Comparison of ENCODE assay signal across 7 mouse cellular contexts in genomic region chr17:3029750-3030149, GRCm38 (mm10).
DNase-seq lines count a peak whose midpoint lies in the region; ATAC-seq lines count a peak whose summit lies in the region.
"Not testable (repeated sequence)": the region's sequence is repeated elsewhere in the genome, so short reads cannot be mapped to it uniquely, and the experiment has no call there.

No protein-coding gene starts in this region.

- H3K27ac ChIP-seq in embryonic facial prominence, embryonic 11.5 days (replicated peaks; ENCODE audit: low read depth, low read length); forebrain, embryonic 16.5 days (ENCODE audit: low read length); hindbrain, embryonic 11.5 days (ENCODE audit: low read depth, low read length); kidney, embryonic 14.5 days (ENCODE audit: low read depth, low read length); liver, embryonic 11.5 days (ENCODE audit: low read depth, low read length); neural tube, embryonic 11.5 days (ENCODE audit: low read depth, low read length): not testable (repeated sequence)

- H3K36me3 ChIP-seq in embryonic facial prominence, embryonic 11.5 days (replicated peaks; ENCODE audit: control insufficient read depth, insufficient read depth, low read depth, low read length); forebrain, embryonic 16.5 days (ENCODE audit: control insufficient read depth, insufficient read depth); hindbrain, embryonic 11.5 days (ENCODE audit: control insufficient read depth, insufficient read depth, low read length); kidney, embryonic 14.5 days (ENCODE audit: control insufficient read depth, insufficient read depth, low read length); liver, embryonic 11.5 days (ENCODE audit: control insufficient read depth, insufficient read depth, low read length); neural tube, embryonic 11.5 days (ENCODE audit: control insufficient read depth, insufficient read depth, low read length): not testable (repeated sequence)

- DNase-seq in embryonic facial prominence, embryonic 11.5 days (ENCODE audit: low spot score); hindbrain, embryonic 11.5 days (ENCODE audit: low spot score); neural tube, embryonic 11.5 days (ENCODE audit: low spot score): not testable (repeated sequence)
- peak; percentile 19 for DNase-seq in liver, embryonic 11.5 days (ENCODE audit: low spot score)

- not testable (repeated sequence) for H3K4me3 ChIP-seq in embryonic facial prominence, embryonic 11.5 days (ENCODE audit: low read depth, low read length); forebrain, embryonic 16.5 days (replicated peaks; ENCODE audit: low read length); hindbrain, embryonic 11.5 days (ENCODE audit: low read depth, low read length); kidney, embryonic 14.5 days (ENCODE audit: low read length); liver, embryonic 11.5 days (ENCODE audit: low read depth, low read length); neural tube, embryonic 11.5 days (ENCODE audit: low read depth, low read length)

- H3K4me2 ChIP-seq in embryonic facial prominence, embryonic 11.5 days (ENCODE audit: low read depth, low read length); forebrain, embryonic 16.5 days (ENCODE audit: low read length); hindbrain, embryonic 11.5 days (replicated peaks; ENCODE audit: low read depth, low read length); kidney, embryonic 14.5 days (replicated peaks; ENCODE audit: low read depth, low read length); liver, embryonic 11.5 days; neural tube, embryonic 11.5 days (ENCODE audit: low read depth): not testable (repeated sequence)

- WGBS in embryonic facial prominence, embryonic 11.5 days, result 68% methylated on average over 2 of the region's 2 CpGs
- 70% methylated on average over 2 of the region's 2 CpGs for WGBS in forebrain, embryonic 16.5 days
- 77% methylated on average over 2 of the region's 2 CpGs for WGBS in hindbrain, embryonic 11.5 days
- 61% methylated on average over 2 of the region's 2 CpGs for WGBS in kidney, embryonic 14.5 days
- 52% methylated on average over 2 of the region's 2 CpGs for WGBS in liver, embryonic 11.5 days
- 70% methylated on average over 2 of the region's 2 CpGs for WGBS in neural tube, embryonic 11.5 days

- not testable (repeated sequence) for H3K27me3 ChIP-seq in embryonic facial prominence, embryonic 11.5 days (ENCODE audit: control insufficient read depth, insufficient read depth, low read length); forebrain, embryonic 16.5 days (replicated peaks; ENCODE audit: control insufficient read depth, insufficient read depth, low read length); hindbrain, embryonic 11.5 days (ENCODE audit: control insufficient read depth, insufficient read depth, low read length); kidney, embryonic 14.5 days (ENCODE audit: control insufficient read depth, insufficient read depth, low read length); liver, embryonic 11.5 days (replicated peaks; ENCODE audit: control insufficient read depth, insufficient read depth, low read length); neural tube, embryonic 11.5 days (ENCODE audit: control insufficient read depth, insufficient read depth, low read length)

- H3K9me3 ChIP-seq in embryonic facial prominence, embryonic 11.5 days (replicated peaks; ENCODE audit: control insufficient read depth, low read length); forebrain, embryonic 16.5 days (ENCODE audit: control insufficient read depth, low read length): not testable (repeated sequence)
- H3K9me3 ChIP-seq in hindbrain, embryonic 11.5 days (ENCODE audit: control insufficient read depth, low read length), result peaks cover 33% of the 10 kb centered on the region
- peaks cover 13% of the 10 kb centered on the region; the same call in 1 of the 2 replicates for H3K9me3 ChIP-seq in kidney, embryonic 14.5 days (ENCODE audit: control insufficient read depth, low read length)
- peaks cover 52% of the 10 kb centered on the region for H3K9me3 ChIP-seq in liver, embryonic 11.5 days (ENCODE audit: control insufficient read depth, low read length)
- peaks cover 41% of the 10 kb centered on the region for H3K9me3 ChIP-seq in neural tube, embryonic 11.5 days (ENCODE audit: control insufficient read depth, low read length)

- H3K9ac ChIP-seq in embryonic facial prominence, embryonic 11.5 days (replicated peaks; ENCODE audit: low read length); forebrain, embryonic 16.5 days (replicated peaks; ENCODE audit: low read depth, low read length); hindbrain, embryonic 11.5 days (ENCODE audit: low read depth, low read length); kidney, embryonic 14.5 days (ENCODE audit: low read depth, low read length); liver, embryonic 11.5 days (ENCODE audit: low read depth, low read length); neural tube, embryonic 11.5 days (ENCODE audit: low read length): not testable (repeated sequence)

- H3K4me1 ChIP-seq in embryonic facial prominence, embryonic 11.5 days (ENCODE audit: control insufficient read depth, insufficient read depth, low read length); forebrain, embryonic 16.5 days (replicated peaks; ENCODE audit: control insufficient read depth, insufficient read depth, low read length); hindbrain, embryonic 11.5 days (replicated peaks; ENCODE audit: control insufficient read depth, insufficient read depth, low read length); kidney, embryonic 14.5 days (ENCODE audit: control insufficient read depth, insufficient read depth, low read length); liver, embryonic 11.5 days (replicated peaks; ENCODE audit: control insufficient read depth, insufficient read depth, low read length); neural tube, embryonic 11.5 days (ENCODE audit: control insufficient read depth, insufficient read depth, low read length): not testable (repeated sequence)

- ATAC-seq in embryonic facial prominence, embryonic 11.5 days (replicated peaks; ENCODE audit: insufficient number of reproducible peaks, low FRiP score, low TSS enrichment, low read depth), result peak; percentile 79
- ATAC-seq in forebrain, embryonic 16.5 days, result peak; percentile 47; the same call in 1 of the 2 replicates
- ATAC-seq in hindbrain, embryonic 11.5 days (ENCODE audit: low FRiP score), result peak; percentile 80
- ATAC-seq in kidney, embryonic 14.5 days (ENCODE audit: low FRiP score, low TSS enrichment), result peak; percentile 65
- ATAC-seq in liver, embryonic 11.5 days (replicated peaks; ENCODE audit: low FRiP score), result peak; percentile 65
- peak; percentile 30 for ATAC-seq in megakaryocyte, adult 5-6 weeks (ENCODE audit: poor library complexity, severe bottlenecking)
- peak; percentile 78 for ATAC-seq in neural tube, embryonic 11.5 days (ENCODE audit: insufficient read depth, low FRiP score, low TSS enrichment)

Comparison
In these comparisons a context has a peak if more than half of its experiments do, and no peak if none do; other contexts are left out.
1. ATAC-seq: peak in every context shown above with its lines; median percentile 80 in hindbrain, embryonic 11.5 days; 79 in embryonic facial prominence, embryonic 11.5 days; 78 in neural tube, embryonic 11.5 days; 65 in kidney, embryonic 14.5 days; 65 in liver, embryonic 11.5 days; 47 in forebrain, embryonic 16.5 days; 30 in megakaryocyte, adult 5-6 weeks.